Mouse (Mus musculus) embryonic fibroblast, embryonic 13.5 days (primary cell): ENCODE results near the gene Ugt1a8.

ENCODE experiments used
- CTCF ChIP-seq: IDR thresholded peaks from 2 replicates; pipeline ENCODE4 v1.5.1; 2011; ENCODE audit warnings: mild to moderate bottlenecking, control low read depth, low read length, moderate library complexity, borderline replicate concordance; ENCODE audit not compliant: insufficient read depth
- POLR2A ChIP-seq: IDR thresholded peaks from 2 replicates; pipeline ENCODE4 v1.6.1; 2011; ENCODE audit warnings: low read depth, mild to moderate bottlenecking, control low read depth, low read length, moderate library complexity

- no peak for TF ChIP-seq CTCF
- no peak for TF ChIP-seq POLR2A
These were observed 149.7 kb downstream of the Ugt1a8 start for GRCm38 (mm10) chr1:88237311-88237710.
